Mouse (Mus musculus): ENCODE data around the gene Kctd5.

DNA sequence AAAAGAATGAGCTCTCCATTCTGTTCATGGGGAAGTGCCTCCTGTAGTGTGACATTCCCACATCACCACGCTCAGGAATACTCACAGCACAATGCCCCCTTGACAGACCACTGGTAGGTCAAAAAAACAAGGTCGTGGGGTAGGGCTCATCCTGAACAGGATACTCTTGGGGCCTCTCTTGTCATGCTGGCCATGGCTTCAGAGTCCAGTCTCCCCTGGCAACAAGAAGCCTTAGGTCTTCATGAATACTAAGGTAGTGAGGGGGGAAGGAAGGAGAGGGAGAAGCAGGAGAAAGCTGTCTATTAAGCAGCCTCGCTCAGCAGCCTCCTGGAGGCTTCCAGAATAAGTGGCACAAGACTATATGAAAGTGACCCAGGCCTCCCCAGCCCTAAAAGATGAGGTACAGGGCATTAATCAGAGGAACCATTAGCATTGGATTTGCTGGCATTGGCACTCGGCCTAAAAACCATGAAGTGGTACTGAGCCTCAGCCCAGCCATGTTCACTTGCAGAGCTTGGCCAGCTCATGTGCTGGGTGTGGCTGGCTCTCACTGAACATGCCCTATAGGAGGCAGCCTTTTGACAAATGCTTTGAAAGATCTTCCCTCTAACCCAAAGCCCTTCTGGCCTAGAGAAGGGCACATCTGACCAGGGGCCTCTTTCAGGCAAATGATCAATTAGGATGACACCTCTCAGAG is 10.7 kb downstream of the Kctd5 start:
- TF ChIP-seq CTCF (IDR thresholded peaks at IDR 0.05; ENCODE audit: low read depth) (no peak), EP300 (optimal IDR thresholded peaks at IDR 0.05) (no peak)
